Mouse (Mus musculus) embryonic facial prominence, embryonic 10.5 days (tissue): ENCODE measurements around the gene Ltbr. TPM values are rescaled to one million over a fixed set of nuclear protein-coding genes. Genes with fewer than 3 reads are reported as not detected.
A peak's percentile ranks its signal among the peaks of the same experiment; 100 is the strongest.
"Not testable (repeated sequence)": the region's sequence is repeated elsewhere in the genome, so short reads cannot be mapped to it uniquely, and the experiment has no call there.

Experiments used
- DNase-seq: peaks from one replicate; pipeline ENCODE4 v3.0.0-alpha.2; 2017; ENCODE audit warnings: low spot score
- H3K27ac ChIP-seq: fragments of 300-500 bp; sonication (generic); replicated peaks from 2 replicates; pipeline ENCODE4 v1.5.1; 2016; ENCODE audit warnings: mild to moderate bottlenecking
- H3K27me3 ChIP-seq: fragments of 300-500 bp; sonication (generic); replicated peaks from 2 replicates; pipeline ENCODE4 v1.6.1; 2016; ENCODE audit warnings: low read depth, mild to moderate bottlenecking; ENCODE audit not compliant: poor library complexity, severe bottlenecking
- H3K36me3 ChIP-seq: fragments of 300-500 bp; sonication (generic); replicated peaks from 2 replicates; pipeline ENCODE4 v1.6.1; 2016; ENCODE audit warnings: mild to moderate bottlenecking, moderate library complexity
- H3K4me1 ChIP-seq: fragments of 300-500 bp; sonication (generic); 2 replicates; pipeline ENCODE4 v1.6.1; 2016
- H3K4me3 ChIP-seq: fragments of 300-500 bp; sonication (generic); 2 replicates; pipeline ENCODE4 v1.5.1; 2016; ENCODE audit warnings: mild to moderate bottlenecking, moderate library complexity
- H3K9me3 ChIP-seq: fragments of 300-500 bp; sonication (generic); 2 replicates; pipeline ENCODE4 v1.6.1; 2016; ENCODE audit warnings: mild to moderate bottlenecking
- WGBS: fragments of 180-500 bp; shearing (Covaris S2); methylation state at CpG from one replicate; pipeline ENCODE4 v1.1.7; 2016; 5-methylcytosine and 5-hydroxymethylcytosine counted together
- polyA plus RNA-seq: library from polyadenylated mRNA; unstranded; fragments of >200 nt; fragmentation: Nextera tagmentation; extraction: Ambion mirVana; gene quantifications from 2 replicates; pipeline ENCODE4 v1.2.1, GENCODE M21; 2016

Ltbr gene
- polyA plus RNA-seq, 1 experiment from 2014 or later = 28.8 TPM

- Histone ChIP-seq H3K4me1 (peaks cover 26% of the 10 kb centered on the region), H3K27me3 (peaks cover 77% of the 10 kb centered on the region), H3K4me3 (no peak overlapping the region), H3K27ac (no peak overlapping the region), H3K36me3 (no peaks in the 10 kb centered on the region), H3K9me3 (no peaks in the 10 kb centered on the region)
- 67% methylated on average over 15 of the region's 15 CpGs for WGBS
- no peak for DNase-seq
Measured at GRCm38 (mm10) chr6:125318981-125319918, 5.6 kb upstream of the Ltbr start.

- H3K9me3 ChIP-seq = no peaks in the 10 kb centered on the region
- DNase-seq = no peak
- H3K4me1 ChIP-seq = peaks cover 45% of the 10 kb centered on the region
- peaks cover 77% of the 10 kb centered on the region for H3K27me3 ChIP-seq
- H3K4me3 ChIP-seq = no peak overlapping the region
- no peak overlapping the region for H3K27ac ChIP-seq
- H3K36me3 ChIP-seq = peaks cover 3% of the 10 kb centered on the region
- 81% methylated on average over 7 of the region's 7 CpGs for WGBS
Measured at GRCm38 (mm10) chr6:125317077-125317476, 3.4 kb upstream of the Ltbr start.

GRCm38 (mm10) chr6:125314746-125315145 lies 1.1 kb upstream of the Ltbr start:
- DNase-seq = no peak
- Histone ChIP-seq H3K27me3 (peaks cover 54% of the 10 kb centered on the region), H3K4me3 (no peak overlapping the region), H3K36me3 (peaks cover 9% of the 10 kb centered on the region), H3K27ac (0 out of 2 replicates have a peak overlapping the region, but pooled peaks have one; percentile 93), H3K4me1 (peaks cover 39% of the 10 kb centered on the region), H3K9me3 (no peaks in the 10 kb centered on the region)
- WGBS = 75% methylated on average over 6 of the region's 6 CpGs

GRCm38 (mm10) chr6:125314231-125314563 lies 512 bp upstream of the Ltbr start:
- H3K27me3 ChIP-seq = peaks cover 49% of the 10 kb centered on the region
- H3K9me3 ChIP-seq = no peaks in the 10 kb centered on the region
- no peak for DNase-seq
- peak overlapping the region; percentile 64 for H3K4me3 ChIP-seq
- 50% methylated on average over 7 of the region's 7 CpGs for WGBS
- H3K27ac ChIP-seq = peak overlapping the region; percentile 93
- peaks cover 11% of the 10 kb centered on the region for H3K36me3 ChIP-seq
- H3K4me1 ChIP-seq = peaks cover 45% of the 10 kb centered on the region

GRCm38 (mm10) chr6:125312581-125313355 lies 917 bp downstream of the Ltbr start:
- Histone ChIP-seq H3K9me3 (no peaks in the 10 kb centered on the region), H3K27me3 (peaks cover 39% of the 10 kb centered on the region), H3K4me1 (peaks cover 52% of the 10 kb centered on the region), H3K27ac (peak overlapping the region; percentile 93), H3K4me3 (peak overlapping the region; percentile 64), H3K36me3 (peaks cover 14% of the 10 kb centered on the region)
- WGBS = 68% methylated on average over 22 of the region's 22 CpGs
- DNase-seq = no peak

GRCm38 (mm10) chr6:125312171-125312570 lies 1.5 kb downstream of the Ltbr start:
- DNase-seq = no peak
- H3K9me3 ChIP-seq = no peaks in the 10 kb centered on the region
- 79% methylated on average over 9 of the region's 9 CpGs for WGBS
- peaks cover 17% of the 10 kb centered on the region for H3K36me3 ChIP-seq
- H3K4me1 ChIP-seq = peaks cover 52% of the 10 kb centered on the region
- peaks cover 39% of the 10 kb centered on the region for H3K27me3 ChIP-seq
- 0 out of 2 replicates have a peak overlapping the region, but pooled peaks have one; percentile 19 for H3K27ac ChIP-seq
- peak overlapping the region; percentile 64 for H3K4me3 ChIP-seq

- Histone ChIP-seq H3K4me1 (peaks cover 46% of the 10 kb centered on the region), H3K9me3 (peaks cover 6% of the 10 kb centered on the region; the same call in 1 of the 2 replicates), H3K27ac (peak overlapping the region; percentile 14; the same call in 1 of the 2 replicates), H3K4me3 (no peak overlapping the region), H3K36me3 (peaks cover 32% of the 10 kb centered on the region), H3K27me3 (peaks cover 22% of the 10 kb centered on the region)
- WGBS = 39% methylated on average over 5 of the region's 5 CpGs
- DNase-seq = no peak
Measured at GRCm38 (mm10) chr6:125309406-125309805, 4.3 kb downstream of the Ltbr start.

GRCm38 (mm10) chr6:125308921-125309320 lies 4.8 kb downstream of the Ltbr start:
- H3K4me1 ChIP-seq = peaks cover 41% of the 10 kb centered on the region
- peaks cover 7% of the 10 kb centered on the region; the same call in 1 of the 2 replicates for H3K9me3 ChIP-seq
- peak overlapping the region; percentile 31; the same call in 1 of the 2 replicates for H3K4me3 ChIP-seq
- H3K27ac ChIP-seq = peak overlapping the region; percentile 44; the same call in 1 of the 2 replicates
- WGBS = 5% methylated on average over 13 of the region's 13 CpGs
- DNase-seq = peak; percentile 77
- peaks cover 18% of the 10 kb centered on the region for H3K27me3 ChIP-seq
- H3K36me3 ChIP-seq = peaks cover 32% of the 10 kb centered on the region

GRCm38 (mm10) chr6:125307091-125307490 lies 6.6 kb downstream of the Ltbr start:
- Histone ChIP-seq H3K4me1 (peaks cover 24% of the 10 kb centered on the region), H3K36me3 (peaks cover 29% of the 10 kb centered on the region), H3K4me3 (no peak overlapping the region), H3K27me3 (0 out of 2 replicates have a peak, but pooled peaks cover under 1% of the 10 kb centered on the region), H3K27ac (no peak overlapping the region), H3K9me3 (peaks cover 7% of the 10 kb centered on the region; the same call in 1 of the 2 replicates)
- DNase-seq = no peak
- 87% methylated on average over 5 of the region's 5 CpGs for WGBS

GRCm38 (mm10) chr6:125305465-125305864 lies 8.2 kb downstream of the Ltbr start:
- H3K36me3 ChIP-seq = peaks cover 26% of the 10 kb centered on the region
- no peak overlapping the region for H3K4me3 ChIP-seq
- no peak for DNase-seq
- no peak overlapping the region for H3K27ac ChIP-seq
- no peaks in the 10 kb centered on the region for H3K27me3 ChIP-seq
- H3K4me1 ChIP-seq = peaks cover 18% of the 10 kb centered on the region
- WGBS = 92% methylated on average over 6 of the region's 6 CpGs
- H3K9me3 ChIP-seq = peaks cover 7% of the 10 kb centered on the region; the same call in 1 of the 2 replicates

- Histone ChIP-seq H3K36me3 (peaks cover 21% of the 10 kb centered on the region), H3K4me1 (peaks cover 13% of the 10 kb centered on the region)
- H3K4me3 ChIP-seq, H3K27ac ChIP-seq, H3K9me3 ChIP-seq, DNase-seq, H3K27me3 ChIP-seq: not testable (repeated sequence)
- WGBS = 88% methylated on average over 7 of the region's 7 CpGs
Measured at GRCm38 (mm10) chr6:125304408-125304807, 9.3 kb downstream of the Ltbr start.

GRCm38 (mm10) chr6:125303242-125303641 lies 10.4 kb downstream of the Ltbr start:
- H3K4me3 ChIP-seq = no peak overlapping the region
- H3K4me1 ChIP-seq = peaks cover 3% of the 10 kb centered on the region; the same call in 1 of the 2 replicates
- DNase-seq = no peak
- H3K9me3 ChIP-seq = peaks cover 7% of the 10 kb centered on the region; the same call in 1 of the 2 replicates
- H3K27me3 ChIP-seq = no peaks in the 10 kb centered on the region
- no peak overlapping the region for H3K27ac ChIP-seq
- 88% methylated on average over 4 of the region's 4 CpGs for WGBS
- peaks cover 21% of the 10 kb centered on the region for H3K36me3 ChIP-seq
